Mouse (Mus musculus) embryo, embryonic 10.5 days (tissue): ENCODE measurements at regions not wholly inside any gene's neighbourhood (a gene's known extent, or its start where the extent isn't known, plus 50 kb on each side); places are given as distances from the start of the nearest gene placed in this dataset.
A peak's percentile ranks its signal among the peaks of the same experiment; 100 is the strongest.

Experiments
- DNase-seq: peaks from one replicate; pipeline ENCODE4 v3.0.0-alpha.2; 2015; ENCODE audit warnings: low spot score

DNA sequence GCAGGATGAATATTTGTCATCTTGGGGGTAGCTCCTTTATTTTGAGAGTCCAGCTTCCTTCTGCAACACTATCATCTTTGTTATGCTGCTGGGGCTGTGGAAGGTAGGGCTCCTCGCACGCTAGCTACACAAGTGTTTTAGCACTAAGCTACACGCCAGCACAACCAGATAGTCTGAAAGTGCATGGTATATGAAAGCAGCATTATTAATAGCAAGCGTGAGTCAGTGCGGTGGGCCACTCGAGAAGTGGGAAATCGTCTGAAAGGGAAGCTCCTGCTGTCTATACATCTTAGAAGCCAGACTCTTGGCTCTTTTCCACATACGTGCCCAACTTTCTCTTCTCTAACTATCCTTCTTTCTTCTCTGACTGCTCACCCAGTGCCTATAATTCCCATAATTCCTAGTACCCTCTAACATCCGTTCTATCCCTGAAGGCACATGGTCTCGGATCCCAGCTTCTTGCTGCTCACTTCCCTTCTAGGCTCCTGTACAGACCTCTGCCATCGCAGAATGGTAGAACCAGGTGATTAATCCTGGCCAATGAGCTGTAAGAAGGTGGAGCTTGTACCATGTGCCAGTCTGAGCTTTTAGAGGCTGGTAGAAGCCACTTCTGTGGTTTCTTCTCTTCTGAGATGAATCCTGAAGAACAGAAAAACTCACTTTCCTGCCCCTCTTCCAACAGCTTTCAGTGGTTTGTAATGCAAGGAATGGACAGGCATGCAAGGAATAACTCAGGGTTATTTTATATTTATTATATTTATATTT lies 55.5 kb downstream of the E030025P04Rik start:
- DNase-seq: no peak

DNA sequence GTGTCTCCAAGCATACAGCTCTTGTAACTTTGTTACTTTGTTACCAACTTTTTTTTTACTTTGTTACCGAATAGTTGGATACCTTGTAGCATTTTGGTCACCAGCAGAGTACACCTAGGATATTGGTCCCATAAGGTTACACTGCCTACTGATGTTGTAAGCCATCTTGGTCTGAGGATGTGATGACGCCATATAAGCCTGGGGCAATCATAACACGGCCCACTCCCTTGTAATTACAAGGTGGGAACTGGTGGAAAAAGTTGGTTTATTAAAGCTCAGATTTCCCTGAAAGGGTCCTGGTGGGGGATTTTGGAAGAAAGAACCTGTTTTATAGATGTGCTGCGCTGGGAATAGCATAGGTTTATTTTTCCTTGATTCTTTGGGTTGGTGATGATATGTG lies 62.2 kb downstream of the E030025P04Rik start:
- DNase-seq: no peak

DNA sequence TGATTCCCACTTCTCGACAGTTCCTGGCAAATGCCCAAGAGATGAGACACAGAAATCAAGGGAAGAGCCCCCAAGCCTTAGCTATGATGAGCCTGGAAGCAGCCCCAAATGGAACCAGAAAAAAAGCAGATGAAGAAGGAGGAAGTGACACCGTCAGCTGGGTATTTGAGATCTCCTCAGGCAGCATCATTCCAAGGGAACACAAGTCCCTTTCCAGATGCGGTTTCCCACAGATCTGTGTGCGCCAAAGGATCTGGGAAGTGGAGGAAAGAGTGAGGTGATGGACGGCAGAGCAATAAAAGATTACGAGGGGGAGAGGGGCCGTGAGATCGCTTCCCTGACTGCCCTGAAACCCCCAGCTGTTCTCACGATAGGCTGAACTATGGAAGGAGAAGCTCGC lies 62.7 kb downstream of the E030025P04Rik start:
- no peak for DNase-seq

DNA sequence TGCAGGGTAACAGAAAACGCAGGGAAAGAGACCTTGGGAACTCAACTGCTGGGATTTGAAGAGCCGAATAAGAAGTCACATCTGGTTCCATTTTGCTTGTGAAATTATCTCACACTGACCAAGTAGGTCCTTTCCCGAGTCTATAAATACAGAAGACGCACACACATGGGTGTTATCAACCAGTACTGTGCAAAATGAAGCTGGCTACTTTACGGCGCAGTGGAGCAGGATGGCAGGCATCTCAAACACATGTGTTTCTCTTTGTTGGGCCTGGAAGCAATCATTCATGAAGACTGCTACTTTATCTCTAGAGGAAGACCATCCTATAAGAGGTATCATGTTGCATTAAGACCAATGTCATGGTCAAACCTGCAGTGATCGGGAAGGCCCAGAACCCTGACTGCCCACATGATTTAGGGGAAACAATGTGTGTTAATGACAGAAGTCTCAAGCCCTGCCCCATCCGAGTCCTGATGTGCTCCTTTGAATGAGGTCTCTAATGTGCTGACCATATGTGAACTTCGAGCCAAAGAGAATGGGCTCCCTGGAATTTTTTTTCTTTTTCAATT lies 63.2 kb downstream of the E030025P04Rik start:
- DNase-seq: peak; percentile 40

DNA sequence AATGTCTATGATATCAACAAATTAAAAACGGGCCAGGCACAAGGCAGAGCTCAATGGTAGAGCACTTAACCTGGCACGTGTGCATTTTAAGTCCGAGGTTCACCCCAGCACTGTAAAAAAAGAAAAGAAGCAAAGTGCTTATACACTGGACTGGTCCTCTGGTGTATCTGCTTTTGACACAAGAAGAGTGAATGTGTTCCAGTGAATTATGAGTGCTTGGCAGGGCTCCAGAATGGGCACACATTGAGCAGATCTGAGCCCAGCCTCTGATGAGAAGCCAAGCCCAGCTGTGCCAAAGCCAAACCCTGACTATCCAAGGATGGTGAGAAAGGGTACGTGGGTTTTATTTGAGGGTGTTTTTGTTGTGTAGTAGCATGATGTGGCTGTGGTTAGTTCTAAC lies 64.7 kb downstream of the E030025P04Rik start:
- no peak for DNase-seq

DNA sequence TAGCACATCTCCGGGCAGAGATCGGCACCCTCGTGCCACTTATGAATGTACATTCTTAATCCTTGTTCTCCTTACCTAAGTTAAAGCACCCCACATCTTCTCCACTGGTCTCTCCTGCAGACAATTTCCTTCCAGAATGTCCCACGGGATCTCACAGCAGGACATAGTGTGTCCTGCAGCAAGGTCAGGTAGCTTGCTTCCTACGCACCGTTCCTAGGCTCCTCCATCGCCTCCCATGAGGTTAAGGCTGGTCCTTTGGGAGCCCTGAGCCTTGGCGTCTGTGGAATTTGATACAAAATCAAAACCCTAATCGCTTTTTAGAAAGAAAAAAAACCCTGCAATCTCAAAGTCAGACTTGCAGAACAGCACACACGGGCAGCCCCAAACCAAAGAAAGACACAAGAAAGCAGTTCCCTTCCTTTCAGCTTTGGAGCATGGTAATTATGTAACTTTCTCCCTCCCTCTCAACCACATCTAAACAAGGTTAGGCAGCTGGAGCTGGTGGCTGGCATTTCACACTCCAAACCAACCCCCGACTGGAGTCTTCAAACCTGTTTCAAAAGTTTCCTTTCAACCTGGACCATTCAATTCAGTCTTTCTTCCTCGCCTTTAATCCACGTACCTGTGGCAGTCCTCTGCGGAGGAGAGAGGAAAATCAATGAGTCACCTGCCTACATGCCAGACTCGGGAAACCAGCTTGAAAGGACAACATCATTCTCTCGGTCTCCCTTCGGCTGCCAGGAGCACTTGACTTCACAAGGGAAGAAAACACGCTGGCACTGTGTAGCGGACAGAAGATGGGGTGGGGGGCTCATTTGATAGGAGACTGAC lies 67.4 kb downstream of the E030025P04Rik start:
- no peak for DNase-seq

DNA sequence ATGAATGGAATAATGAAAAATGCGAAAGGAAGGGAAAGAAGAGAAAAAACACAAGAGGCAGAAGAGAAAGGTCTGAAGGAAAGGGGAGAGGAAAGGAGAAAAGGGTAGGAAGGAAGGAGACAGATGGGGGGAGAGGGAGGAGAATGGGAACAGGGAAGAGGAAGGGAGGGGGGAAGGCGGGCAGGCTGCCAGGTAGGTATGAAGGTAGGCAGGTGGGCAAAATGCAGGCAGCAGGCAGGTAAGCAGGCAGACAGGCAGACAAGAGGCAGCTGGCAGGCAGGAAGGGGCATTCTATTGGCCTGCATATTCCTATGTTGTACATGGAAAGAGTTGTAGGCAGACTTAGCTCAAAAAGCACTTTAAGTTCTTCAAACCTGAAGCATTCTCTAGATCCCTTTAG lies 72.8 kb downstream of the E030025P04Rik start:
- no peak for DNase-seq

DNA sequence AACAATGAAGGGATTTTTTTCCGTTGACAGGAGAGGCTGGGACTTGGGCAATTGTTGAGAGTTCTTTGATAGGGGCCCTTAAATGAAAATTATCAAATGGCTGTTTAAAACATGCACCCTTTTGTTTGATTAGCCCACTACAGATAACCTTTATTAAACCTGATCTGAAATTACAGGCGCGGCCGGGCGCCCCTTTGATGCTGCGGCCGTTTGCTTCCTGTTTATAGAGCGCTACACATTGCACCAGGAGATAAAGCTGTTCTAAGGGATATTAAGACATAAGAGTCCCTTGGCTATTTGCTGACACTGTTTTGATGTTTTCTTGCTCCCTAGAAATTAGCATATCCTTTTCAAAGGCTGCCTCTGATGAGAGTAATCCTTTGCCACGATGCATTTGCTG lies 73.8 kb downstream of the E030025P04Rik start:
- DNase-seq: no peak

DNA sequence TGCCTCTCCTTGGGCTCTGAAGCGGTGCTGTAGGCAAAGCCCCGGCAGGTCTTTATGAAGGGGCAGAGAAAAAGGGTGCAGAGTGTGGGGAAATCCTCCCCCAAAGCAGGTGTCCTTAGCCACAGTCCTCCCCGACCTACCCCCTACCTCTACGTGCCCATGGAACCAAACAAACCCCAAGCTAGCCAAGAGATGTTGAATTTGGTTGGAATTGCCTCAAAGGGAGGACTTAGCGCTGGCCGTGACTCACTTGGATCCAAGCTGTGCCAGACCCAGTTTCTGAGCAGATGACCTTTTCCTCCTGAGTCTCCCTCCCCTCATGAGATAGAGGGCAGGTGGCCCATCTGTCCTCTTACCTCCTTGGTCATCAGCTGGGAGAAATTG lies 74.9 kb downstream of the E030025P04Rik start:
- DNase-seq: no peak

DNA sequence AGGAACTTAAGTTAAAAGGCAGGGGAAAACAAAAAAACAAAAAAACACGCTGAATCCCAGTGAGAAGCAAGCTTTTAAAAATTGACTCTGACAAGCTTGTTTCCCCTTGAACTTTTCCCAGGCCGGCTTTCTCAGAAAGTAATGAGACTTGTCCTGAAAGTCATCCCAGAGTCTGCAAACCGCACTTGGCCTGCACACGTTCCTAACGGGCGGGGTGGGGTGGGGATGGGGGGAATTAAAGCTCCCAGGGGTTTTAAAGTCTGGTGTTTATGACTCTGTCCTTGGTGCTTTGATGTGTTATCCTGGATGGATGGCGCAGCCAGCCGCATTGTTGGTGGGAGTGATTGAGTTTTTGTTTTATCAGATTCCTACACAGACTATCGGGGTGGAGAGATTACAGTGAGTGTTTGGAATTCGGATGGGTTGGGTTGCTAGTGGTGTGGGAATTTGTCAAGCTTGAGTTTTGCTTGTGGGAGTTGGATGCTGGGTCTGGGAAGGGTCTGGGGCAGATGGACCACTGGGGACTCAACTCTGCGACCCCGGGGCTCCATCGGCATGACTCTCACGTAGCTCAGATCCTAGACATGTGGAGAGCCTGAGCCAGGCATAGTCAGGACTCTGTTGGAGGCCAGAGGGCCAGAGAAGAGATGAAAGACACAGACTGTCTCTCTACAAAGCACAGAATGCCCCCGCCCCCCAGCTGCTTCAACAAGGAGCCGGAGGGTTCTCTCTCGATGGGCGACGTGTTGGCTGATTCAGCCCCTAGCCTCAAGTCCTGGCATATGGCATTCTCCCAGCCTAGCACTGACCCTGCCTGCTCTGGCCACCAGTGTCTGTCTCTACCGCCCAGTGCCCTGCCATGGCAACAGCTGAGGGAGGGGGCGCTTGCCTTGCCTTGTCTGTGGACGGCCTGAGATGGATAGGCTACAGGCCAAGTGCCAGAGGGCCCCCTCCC lies 75.5 kb downstream of the E030025P04Rik start:
- peak; percentile 76 for DNase-seq

DNA sequence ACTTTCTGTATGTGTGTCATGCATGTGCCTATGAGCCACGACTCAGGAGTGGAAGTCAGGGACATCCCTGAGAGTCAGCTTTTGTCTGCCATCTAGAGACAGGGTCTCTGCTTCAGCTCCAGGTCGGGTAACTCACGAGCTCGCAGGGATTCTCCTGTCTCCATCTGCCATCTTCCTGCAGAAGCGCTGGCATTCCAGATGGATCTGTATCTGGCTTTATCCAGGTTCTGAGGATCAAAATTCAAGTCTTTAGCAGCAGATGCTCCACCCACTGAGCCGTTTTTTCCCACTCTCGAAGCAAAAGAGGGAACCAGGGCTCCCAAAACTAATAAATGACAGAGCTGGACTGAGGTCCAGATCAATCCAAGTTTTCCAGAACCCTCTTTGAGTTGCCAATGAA lies 76.4 kb downstream of the E030025P04Rik start:
- DNase-seq: no peak

DNA sequence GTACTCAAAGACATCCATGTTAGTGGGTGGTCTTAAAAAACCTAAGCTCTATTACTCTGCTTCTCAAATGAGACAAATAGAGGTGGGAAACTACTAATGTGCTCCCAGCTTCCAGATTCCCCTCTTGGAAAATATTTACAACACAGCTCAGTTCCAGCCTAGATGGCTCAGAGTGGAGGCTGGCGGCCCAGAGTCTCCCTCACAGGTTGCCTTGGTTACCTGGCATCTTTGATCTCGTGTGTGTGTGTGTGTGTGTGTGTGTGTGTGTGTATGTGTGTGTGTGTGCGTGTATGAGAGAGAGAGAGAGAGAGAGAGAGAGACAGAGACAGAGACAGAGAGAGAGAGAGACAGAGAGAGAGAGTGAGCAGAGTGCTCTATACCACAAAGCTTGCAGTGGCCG lies 82.2 kb downstream of the E030025P04Rik start:
- DNase-seq: no peak

DNA sequence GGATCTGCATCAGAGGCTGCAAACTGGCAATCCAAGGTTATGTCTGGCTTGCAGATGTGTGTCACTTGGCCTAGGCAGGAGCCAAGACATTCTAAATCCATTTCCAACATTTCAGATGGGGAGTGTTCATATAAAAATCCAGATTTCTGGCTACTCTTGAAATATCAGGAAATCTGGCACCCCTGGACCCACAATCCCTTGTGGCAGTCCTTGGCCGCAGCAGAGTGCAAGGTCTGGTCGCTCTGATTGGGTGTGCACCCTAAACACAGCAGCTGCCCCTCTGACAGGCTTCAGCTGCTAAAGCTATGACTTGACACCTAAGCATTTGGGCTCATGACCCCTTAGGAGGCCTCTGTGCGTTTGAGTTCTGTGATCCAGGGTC lies 83.7 kb downstream of the E030025P04Rik start:
- DNase-seq: no peak

DNA sequence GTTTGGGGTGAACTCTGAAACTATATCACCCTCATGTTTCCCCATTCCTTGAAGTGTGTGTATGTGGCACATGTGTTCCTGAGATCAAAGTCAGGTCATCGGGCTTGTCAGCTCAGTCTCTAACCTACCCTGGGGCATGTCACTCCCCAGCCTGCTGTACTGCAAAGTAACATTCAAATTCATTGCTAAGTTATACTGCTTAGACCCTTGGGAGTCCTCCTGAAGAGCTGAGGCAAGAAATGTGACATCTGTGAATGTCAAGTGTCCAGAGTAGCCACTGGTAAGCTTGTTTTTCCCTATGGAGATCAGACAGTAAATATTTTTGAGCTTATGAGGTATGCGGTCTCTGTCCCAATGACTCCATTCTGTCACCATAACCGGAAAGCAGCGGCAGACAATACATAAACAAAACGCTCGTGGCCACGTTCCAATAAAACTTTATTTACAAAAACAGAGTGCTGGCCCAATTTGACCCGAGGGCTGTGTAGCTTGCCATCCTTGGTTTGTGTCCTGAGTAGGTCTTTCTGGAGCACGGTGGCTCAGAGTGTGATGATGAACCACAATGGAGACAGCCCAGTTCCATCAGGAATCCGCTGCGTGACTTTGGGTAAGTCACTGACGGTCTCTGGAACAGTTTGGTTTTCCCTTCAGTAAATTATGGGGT lies 84.2 kb downstream of the E030025P04Rik start:
- no peak for DNase-seq

DNA sequence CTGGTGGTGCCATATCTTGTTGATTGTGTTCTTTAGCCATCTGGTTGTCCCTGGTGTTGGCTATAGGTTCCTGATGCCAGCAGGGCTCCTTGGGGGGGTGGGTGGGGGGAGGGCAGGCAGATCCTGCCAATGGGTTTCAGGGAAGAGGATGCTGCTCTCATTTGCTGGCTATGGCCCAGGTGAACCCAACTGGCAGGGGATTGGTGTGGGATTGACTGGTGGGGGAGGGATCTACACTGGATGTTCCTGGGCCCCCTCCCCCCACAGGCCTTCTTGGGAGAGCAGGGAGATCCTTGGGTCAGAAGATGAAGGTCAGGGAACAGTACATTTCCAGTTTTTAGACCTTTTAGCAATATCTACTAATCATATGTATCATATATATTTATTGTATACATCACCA lies 86.1 kb downstream of the E030025P04Rik start:
- no peak for DNase-seq

DNA sequence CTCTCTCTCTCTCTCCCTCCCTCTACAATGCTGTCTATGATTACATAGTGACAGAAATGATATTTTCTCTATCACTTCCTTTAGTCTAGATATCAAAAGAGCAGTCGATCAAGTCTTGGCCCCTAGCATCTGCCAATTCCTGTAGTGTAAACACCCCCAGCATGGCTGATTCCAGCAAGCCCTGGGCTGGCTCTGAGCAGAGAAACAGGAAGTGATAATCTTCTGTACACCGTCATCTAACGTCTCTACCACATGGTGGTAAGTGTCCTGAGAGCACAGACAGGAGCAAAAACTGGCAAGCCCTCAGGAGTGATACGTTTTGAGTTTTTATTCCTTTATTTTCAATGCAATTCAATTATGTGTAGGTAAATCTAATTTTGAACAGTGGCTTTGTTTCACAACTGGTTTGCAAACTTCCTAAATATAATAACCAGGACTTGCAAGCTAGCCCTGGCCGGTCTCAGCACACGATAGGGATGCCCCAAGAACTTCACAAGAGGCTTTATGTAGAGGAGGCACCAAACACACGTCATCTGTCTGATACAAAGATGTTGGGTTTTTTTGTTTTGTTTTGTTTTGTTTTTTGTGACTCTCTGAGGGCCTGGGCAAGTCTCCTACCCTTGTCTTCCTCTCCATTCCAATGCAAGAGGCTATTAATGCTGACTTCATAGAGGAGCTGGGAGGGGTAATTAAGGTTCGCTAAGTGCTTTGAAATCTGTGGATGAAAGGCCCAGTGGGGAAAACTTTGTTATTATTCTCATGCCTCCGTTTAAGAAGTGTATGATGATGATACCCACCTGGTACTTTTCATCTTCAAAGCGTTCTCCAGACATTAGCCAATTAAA lies 95.7 kb downstream of the E030025P04Rik start:
- DNase-seq: no peak

DNA sequence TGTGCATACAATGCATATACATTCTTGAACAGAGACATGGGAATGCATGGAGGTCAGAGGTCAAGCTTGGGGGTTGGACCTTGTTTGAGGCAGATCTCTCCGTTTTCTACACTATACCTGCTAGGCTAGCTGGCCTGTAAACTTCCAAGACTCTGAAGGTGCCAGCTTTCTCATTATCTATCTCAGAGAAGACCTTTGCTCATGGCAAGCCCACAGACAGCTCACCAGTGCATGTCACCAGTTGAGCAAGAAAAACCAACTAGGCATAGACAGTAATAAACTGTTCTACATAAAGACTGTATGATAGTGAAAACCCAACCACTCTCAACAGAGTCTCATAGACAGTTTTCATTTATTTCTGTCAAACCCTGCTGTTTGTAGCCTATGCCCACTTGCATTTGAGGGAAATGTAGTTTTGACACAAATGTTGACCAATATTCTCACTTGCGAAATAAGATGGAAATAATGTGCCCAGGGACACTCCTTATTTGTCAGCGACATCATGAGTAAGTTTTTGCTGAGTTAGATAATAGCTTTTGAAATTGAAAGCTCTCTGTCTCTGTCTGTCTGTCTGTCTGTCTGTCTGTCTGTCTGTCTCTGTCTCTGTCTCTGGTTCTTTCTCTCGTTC lies 96.6 kb downstream of the E030025P04Rik start:
- DNase-seq: no peak

DNA sequence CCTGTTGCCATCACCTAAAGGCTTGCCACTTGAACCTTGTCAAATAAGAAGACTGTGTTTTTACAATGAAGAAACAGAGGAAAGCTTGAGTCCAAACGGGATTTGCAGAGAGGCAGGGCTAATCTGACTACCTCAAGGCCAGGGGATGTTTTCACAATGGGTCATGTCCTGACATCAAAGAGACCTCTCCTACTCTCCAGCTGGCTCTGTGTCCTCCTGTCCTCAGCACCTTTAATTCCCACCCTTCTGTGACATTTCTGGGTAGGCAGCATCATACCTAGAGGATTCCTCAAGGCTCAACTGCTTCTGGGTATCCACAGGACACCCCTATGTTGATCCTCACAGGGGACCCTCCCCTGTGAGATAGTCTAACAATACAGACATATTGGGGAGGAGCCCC lies 97.7 kb downstream of the E030025P04Rik start:
- DNase-seq: no peak

DNA sequence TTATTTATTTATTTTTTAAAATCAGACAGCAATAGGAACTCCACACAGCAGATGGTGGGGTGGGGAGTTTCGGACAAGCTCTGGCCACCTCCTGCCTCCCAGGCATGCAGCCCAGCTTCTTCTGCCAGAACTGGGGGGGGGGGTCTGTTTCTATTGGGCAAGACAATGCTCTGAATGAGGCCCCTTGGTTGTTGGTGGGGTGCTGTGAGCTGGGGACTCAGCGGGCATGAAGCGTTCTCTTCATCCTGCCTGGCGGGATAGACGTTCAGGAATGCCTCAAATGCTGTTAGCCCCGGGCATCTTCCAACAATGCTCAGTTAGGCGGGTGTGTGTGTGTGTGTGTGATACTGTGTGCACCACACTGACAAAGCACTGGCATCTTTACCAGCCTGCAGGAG lies 103.7 kb downstream of the E030025P04Rik start:
- DNase-seq: no peak
